Mouse (Mus musculus): ENCODE measurements around the gene Ano10. TPM values are rescaled to one million over a fixed set of nuclear protein-coding genes. Genes with fewer than 3 reads are reported as not detected.
"Not testable (repeated sequence)": the region's sequence is repeated elsewhere in the genome, so short reads cannot be mapped to it uniquely, and the experiment has no call there.

Gene Ano10
- polyA plus RNA-seq, 1 experiment from 2014 or later, result 38.4 TPM

- no peak overlapping the region for H3K9ac ChIP-seq
- no peak overlapping the region for H3K4me2 ChIP-seq
- TF ChIP-seq CTCF (IDR thresholded peaks at IDR 0.05; ENCODE audit: low read depth), result no peak
- H3K27me3 ChIP-seq (ENCODE audit: insufficient read depth, low read length), result no peaks in the 10 kb centered on the region
- no peaks in the 10 kb centered on the region for H3K36me3 ChIP-seq (ENCODE audit: insufficient read depth)
- no peaks in the 10 kb centered on the region for H3K9me3 ChIP-seq (ENCODE audit: low read depth, low read length)
- H3K4me3 ChIP-seq (ENCODE audit: low read depth, low read length), result no peak overlapping the region
- no peak for ATAC-seq (ENCODE audit: insufficient read depth)
- WGBS, result 50% methylated on average over 3 of the region's 3 CpGs
- H3K4me1 ChIP-seq (ENCODE audit: insufficient read depth), result no peaks in the 10 kb centered on the region
- H3K27ac ChIP-seq (ENCODE audit: low read depth), result no peak overlapping the region
- DNase-seq, result no peak
These were observed 28.1 kb upstream of the Ano10 start for GRCm38 (mm10) chr9:122322356-122322755.

DNA sequence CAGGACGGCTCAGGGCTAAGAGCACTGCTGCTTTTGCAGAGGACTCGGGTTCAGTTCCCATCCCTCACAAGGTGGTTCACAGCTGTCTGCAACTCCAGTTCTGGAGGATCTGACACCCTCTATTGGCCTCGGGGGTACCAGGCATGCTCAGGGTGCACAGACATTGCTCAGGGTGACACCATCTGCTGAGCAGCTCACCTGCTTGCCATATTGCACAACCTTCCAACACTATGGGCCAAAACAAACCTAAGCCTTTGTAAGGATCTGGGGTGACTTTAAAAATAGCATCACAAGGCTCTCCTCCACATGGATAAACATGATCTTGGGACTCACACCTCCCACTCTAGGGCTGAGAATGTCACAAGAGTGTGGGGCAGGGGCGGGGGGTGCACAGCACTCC is 26.4 kb upstream of the Ano10 start:
- Histone ChIP-seq H3K4me3 (ENCODE audit: low read depth, low read length) (no peak overlapping the region), H3K4me1 (ENCODE audit: insufficient read depth) (no peaks in the 10 kb centered on the region), H3K36me3 (ENCODE audit: insufficient read depth) (no peaks in the 10 kb centered on the region), H3K4me2 (no peak overlapping the region), H3K9ac (no peak overlapping the region), H3K9me3 (ENCODE audit: low read depth, low read length) (no peaks in the 10 kb centered on the region), H3K27me3 (ENCODE audit: insufficient read depth, low read length) (no peaks in the 10 kb centered on the region), H3K27ac (ENCODE audit: low read depth) (no peak overlapping the region)
- ATAC-seq (ENCODE audit: insufficient read depth), result no peak
- 83% methylated on average over 4 of the region's 4 CpGs for WGBS
- no peak for DNase-seq
- TF ChIP-seq CTCF (IDR thresholded peaks at IDR 0.05; ENCODE audit: low read depth), result no peak

GRCm38 (mm10) chr9:122316562-122316961 is 22.3 kb upstream of the Ano10 start:
- WGBS, result 71% methylated on average over 7 of the region's 7 CpGs
- no peaks in the 10 kb centered on the region for H3K9me3 ChIP-seq (ENCODE audit: low read depth, low read length)
- no peaks in the 10 kb centered on the region for H3K4me1 ChIP-seq (ENCODE audit: insufficient read depth)
- H3K27me3 ChIP-seq (ENCODE audit: insufficient read depth, low read length), result no peaks in the 10 kb centered on the region
- TF ChIP-seq CTCF (IDR thresholded peaks at IDR 0.05; ENCODE audit: low read depth), result no peak
- no peak overlapping the region for H3K4me2 ChIP-seq
- no peak for ATAC-seq (ENCODE audit: insufficient read depth)
- H3K9ac ChIP-seq, result no peak overlapping the region
- H3K36me3 ChIP-seq (ENCODE audit: insufficient read depth), result no peaks in the 10 kb centered on the region
- H3K4me3 ChIP-seq (ENCODE audit: low read depth, low read length), result no peak overlapping the region
- DNase-seq, result no peak
- H3K27ac ChIP-seq (ENCODE audit: low read depth), result no peak overlapping the region

DNA sequence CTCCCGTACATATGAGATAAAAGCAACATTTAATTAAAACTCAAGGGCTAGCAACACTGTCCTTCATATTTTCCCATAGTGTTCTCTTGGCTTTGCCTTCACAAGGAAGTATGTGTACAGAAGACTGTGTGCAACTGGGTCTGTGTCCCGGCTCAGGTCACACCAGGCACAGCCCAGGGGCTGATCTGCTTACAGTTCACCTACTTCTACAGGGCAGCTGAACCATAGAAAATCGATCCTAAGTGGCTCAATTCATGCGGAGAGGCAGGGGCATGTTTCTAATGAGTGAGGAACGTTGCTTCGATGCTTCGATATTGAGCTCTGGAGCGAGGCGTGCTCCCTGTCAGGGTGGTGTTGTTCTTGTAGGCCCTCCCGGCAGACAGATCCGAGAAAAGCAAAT is 21.3 kb upstream of the Ano10 start:
- H3K27ac ChIP-seq (ENCODE audit: low read depth), result no peak overlapping the region
- no peak for ATAC-seq (ENCODE audit: insufficient read depth)
- H3K9me3 ChIP-seq (ENCODE audit: low read depth, low read length), result no peaks in the 10 kb centered on the region
- H3K4me3 ChIP-seq (ENCODE audit: low read depth, low read length), result no peak overlapping the region
- TF ChIP-seq CTCF (IDR thresholded peaks at IDR 0.05; ENCODE audit: low read depth), result no peak
- no peaks in the 10 kb centered on the region for H3K36me3 ChIP-seq (ENCODE audit: insufficient read depth)
- no peak overlapping the region for H3K4me2 ChIP-seq
- no peak overlapping the region for H3K9ac ChIP-seq
- 0 out of 2 replicates have a peak, but pooled peaks cover 4% of the 10 kb centered on the region for H3K4me1 ChIP-seq (ENCODE audit: insufficient read depth)
- DNase-seq, result no peak
- WGBS, result 66% methylated on average over 11 of the region's 11 CpGs
- no peaks in the 10 kb centered on the region for H3K27me3 ChIP-seq (ENCODE audit: insufficient read depth, low read length)

DNA sequence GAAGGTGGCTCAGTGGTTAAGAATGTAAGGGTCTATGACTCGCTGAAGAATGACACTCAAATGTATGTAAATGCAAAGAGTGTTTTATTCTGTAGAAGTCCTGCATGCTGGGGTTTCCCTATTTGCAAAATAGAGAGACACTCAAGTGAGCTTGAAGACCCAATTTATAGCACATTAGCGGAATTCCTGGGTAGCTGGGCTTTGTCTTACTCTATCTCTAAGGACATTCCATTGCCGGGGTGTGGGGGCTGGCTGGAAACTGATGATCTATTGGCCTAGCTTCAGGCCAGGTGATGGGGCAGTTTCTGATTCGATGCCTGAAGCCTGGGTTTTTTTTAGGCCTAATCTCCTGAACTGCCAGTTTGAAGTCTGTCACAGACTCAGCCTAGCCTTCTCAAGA is 20.7 kb upstream of the Ano10 start:
- Histone ChIP-seq H3K9ac (no peak overlapping the region), H3K4me2 (no peak overlapping the region), H3K4me3 (ENCODE audit: low read depth, low read length) (no peak overlapping the region), H3K36me3 (ENCODE audit: insufficient read depth) (no peaks in the 10 kb centered on the region), H3K9me3 (ENCODE audit: low read depth, low read length) (no peaks in the 10 kb centered on the region), H3K4me1 (ENCODE audit: insufficient read depth) (0 out of 2 replicates have a peak, but pooled peaks cover 7% of the 10 kb centered on the region), H3K27me3 (ENCODE audit: insufficient read depth, low read length) (no peaks in the 10 kb centered on the region), H3K27ac (ENCODE audit: low read depth) (no peak overlapping the region)
- no peak for TF ChIP-seq CTCF (IDR thresholded peaks at IDR 0.05; ENCODE audit: low read depth)
- no peak for DNase-seq
- ATAC-seq (ENCODE audit: insufficient read depth), result no peak
- 56% methylated on average over 4 of the region's 4 CpGs for WGBS

- whole genome bisulfite sequencing, result 70% methylated on average over 6 of the region's 6 CpGs
- DNase-seq (no peak), ATAC-seq (ENCODE audit: insufficient read depth) (no peak)
- no peaks in the 10 kb centered on the region for H3K36me3 ChIP-seq (ENCODE audit: insufficient read depth)
- H3K9ac ChIP-seq, result no peak overlapping the region
- no peak overlapping the region for H3K4me2 ChIP-seq
- H3K9me3 ChIP-seq (ENCODE audit: low read depth, low read length), result no peaks in the 10 kb centered on the region
- H3K4me3 ChIP-seq (ENCODE audit: low read depth, low read length), result no peak overlapping the region
- H3K4me1 ChIP-seq (ENCODE audit: insufficient read depth), result 0 out of 2 replicates have a peak, but pooled peaks cover 10% of the 10 kb centered on the region
- H3K27me3 ChIP-seq (ENCODE audit: insufficient read depth, low read length), result no peaks in the 10 kb centered on the region
- no peak for TF ChIP-seq CTCF (IDR thresholded peaks at IDR 0.05; ENCODE audit: low read depth)
- no peak overlapping the region for H3K27ac ChIP-seq (ENCODE audit: low read depth)
These were observed 20.2 kb upstream of the Ano10 start for GRCm38 (mm10) chr9:122314386-122314785.

DNA sequence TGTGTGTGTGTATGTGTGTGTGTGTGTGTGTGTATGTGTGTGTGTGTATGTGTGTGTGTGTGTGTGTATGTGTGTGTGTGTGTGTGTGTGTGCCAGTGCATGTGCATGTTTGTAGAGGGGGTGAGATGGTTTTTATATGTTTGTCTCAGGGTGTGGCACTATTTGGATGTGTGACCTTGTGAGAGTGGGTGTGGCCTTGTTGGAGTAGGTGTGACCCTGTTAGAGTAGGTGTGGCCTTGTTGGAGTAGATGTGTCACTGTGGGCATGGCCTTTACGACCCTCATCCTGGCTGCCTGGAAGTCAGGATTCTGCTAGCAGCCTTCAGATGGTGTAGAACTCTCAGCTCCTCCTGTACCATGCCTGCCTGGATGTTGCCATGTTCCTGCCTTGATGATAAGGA is 18.9 kb upstream of the Ano10 start:
- not testable (repeated sequence) for H3K4me3 ChIP-seq (ENCODE audit: low read depth, low read length); ATAC-seq (ENCODE audit: insufficient read depth); H3K27ac ChIP-seq (ENCODE audit: low read depth); H3K4me2 ChIP-seq; H3K9ac ChIP-seq; DNase-seq; H3K27me3 ChIP-seq (ENCODE audit: insufficient read depth, low read length); H3K9me3 ChIP-seq (ENCODE audit: low read depth, low read length); H3K36me3 ChIP-seq (ENCODE audit: insufficient read depth)
- 0 out of 2 replicates have a peak, but pooled peaks cover 12% of the 10 kb centered on the region for H3K4me1 ChIP-seq (ENCODE audit: insufficient read depth)
- 53% methylated on average over 1 of the region's 1 CpGs for WGBS

All from lung, embryonic 14.5 days (tissue).